Mouse (Mus musculus): ENCODE measurements around the gene Gpx5. TPM values are rescaled to one million over a fixed set of nuclear protein-coding genes. Genes with fewer than 3 reads are reported as not detected.

The Gpx5 gene
- polyA plus RNA-seq, 1 experiment from 2014 or later = not detected

DNA sequence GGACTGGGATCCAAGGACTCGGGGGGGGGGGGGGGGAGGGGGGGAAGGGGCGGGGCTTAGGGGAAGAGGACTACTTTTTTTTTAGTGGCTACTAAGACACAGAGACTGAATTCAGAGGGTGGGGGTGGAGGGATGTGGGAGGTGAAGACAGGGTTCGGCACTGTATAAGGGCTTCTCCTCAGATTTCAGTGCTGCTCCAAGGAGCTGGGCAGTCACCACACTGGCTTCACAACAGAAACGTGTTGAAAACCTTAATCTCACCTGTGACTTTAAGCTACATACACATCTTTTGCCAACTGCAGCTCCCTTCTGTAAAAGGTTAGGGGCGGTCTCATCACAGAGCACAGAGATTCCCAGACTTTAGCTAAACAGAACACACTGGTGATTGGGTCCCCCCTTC lies 20.3 kb upstream of the Gpx5 start:
- ATAC-seq (ENCODE audit: insufficient read depth, low FRiP score) = no peak
- 53% methylated on average over 3 of the region's 5 CpGs for WGBS

DNA sequence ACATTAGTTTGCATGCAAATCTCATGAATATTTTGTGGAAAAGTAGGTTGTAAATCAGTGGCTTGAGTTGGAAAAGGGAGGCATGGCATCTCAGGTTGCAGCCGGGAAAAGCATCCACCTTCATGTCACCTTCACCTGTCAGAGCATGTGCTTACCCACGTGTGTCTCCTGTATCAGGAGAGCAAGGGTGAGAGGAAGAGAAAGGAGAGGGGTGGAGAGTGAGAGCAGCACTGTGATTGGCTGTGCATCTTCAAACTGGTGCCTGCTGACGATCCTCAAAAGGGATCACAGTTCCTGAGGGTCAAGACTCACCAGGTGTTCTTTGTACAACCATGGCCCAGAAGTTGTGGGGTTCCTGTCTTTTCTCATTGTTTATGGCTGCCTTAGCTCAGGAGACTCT lies 19.4 kb upstream of the Gpx5 start, which contains the start of gene Gpx6:
Gene Gpx6 (plus strand): TSS at position 200 of the 400 bp plus-strand sequence.
- no peak within 1 kb of the TSS for H3K27ac ChIP-seq (ENCODE audit: low read length)
- H3K4me3 ChIP-seq (replicated peaks; ENCODE audit: low read length) = no peak within 1 kb of the TSS
- no peak within 1 kb of the TSS for H3K4me2 ChIP-seq (ENCODE audit: low read depth, low read length)
- no peaks in the 10 kb centered on the region for H3K27me3 ChIP-seq (ENCODE audit: control insufficient read depth, insufficient read depth, low read length)
- no peaks in the 10 kb centered on the region for H3K4me1 ChIP-seq (ENCODE audit: control insufficient read depth, insufficient read depth, low read length)
- H3K9ac ChIP-seq (ENCODE audit: low read length) = no peak within 1 kb of the TSS
- H3K36me3 ChIP-seq (ENCODE audit: control insufficient read depth, insufficient read depth, low read length) = no peaks in the 10 kb centered on the region
- H3K9me3 ChIP-seq (replicated peaks; ENCODE audit: control insufficient read depth, low read length) = no peaks in the 10 kb centered on the region
- 22% methylated on average over 3 of the region's 3 CpGs for WGBS
- ATAC-seq (ENCODE audit: insufficient read depth, low FRiP score) = no peak

More for the DNA sequence above, 20.3 kb upstream of the Gpx5 start:
- no peak overlapping the region for H3K4me2 ChIP-seq (ENCODE audit: low read depth, low read length)
- no peak overlapping the region for H3K27ac ChIP-seq (ENCODE audit: low read length)
- no peaks in the 10 kb centered on the region for H3K4me1 ChIP-seq (ENCODE audit: control insufficient read depth, insufficient read depth, low read length)
- H3K4me3 ChIP-seq (replicated peaks; ENCODE audit: low read length) = no peak overlapping the region
- H3K9ac ChIP-seq (ENCODE audit: low read length) = no peak overlapping the region
- H3K27me3 ChIP-seq (ENCODE audit: control insufficient read depth, insufficient read depth, low read length) = no peaks in the 10 kb centered on the region
- no peaks in the 10 kb centered on the region for H3K9me3 ChIP-seq (replicated peaks; ENCODE audit: control insufficient read depth, low read length)
- no peaks in the 10 kb centered on the region for H3K36me3 ChIP-seq (ENCODE audit: control insufficient read depth, insufficient read depth, low read length)

DNA sequence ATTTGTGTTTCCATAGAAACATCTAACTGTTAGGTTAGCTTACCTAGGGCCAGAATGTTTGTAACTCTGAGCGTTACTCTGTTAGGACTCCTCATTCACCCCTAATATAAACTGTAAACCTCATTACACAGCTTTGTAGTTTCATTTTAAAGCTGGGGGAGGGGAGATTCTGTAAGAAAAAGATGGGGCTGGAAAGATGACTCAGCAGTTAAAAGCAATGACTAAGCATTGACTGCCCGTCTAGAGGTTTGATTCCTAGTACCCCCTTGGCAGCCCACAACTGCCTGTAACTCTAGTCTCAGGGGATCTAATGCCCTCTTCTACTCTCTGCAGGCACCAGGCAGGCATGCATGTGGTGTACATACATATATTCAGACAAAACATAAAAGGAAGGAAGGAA lies 17.3 kb upstream of the Gpx5 start:
- Histone ChIP-seq H3K4me1 (ENCODE audit: control insufficient read depth, insufficient read depth, low read length) (no peaks in the 10 kb centered on the region), H3K4me2 (ENCODE audit: low read depth, low read length) (no peak overlapping the region), H3K4me3 (replicated peaks; ENCODE audit: low read length) (no peak overlapping the region), H3K27me3 (ENCODE audit: control insufficient read depth, insufficient read depth, low read length) (no peaks in the 10 kb centered on the region), H3K36me3 (ENCODE audit: control insufficient read depth, insufficient read depth, low read length) (no peaks in the 10 kb centered on the region), H3K9me3 (replicated peaks; ENCODE audit: control insufficient read depth, low read length) (no peaks in the 10 kb centered on the region), H3K9ac (ENCODE audit: low read length) (no peak overlapping the region), H3K27ac (ENCODE audit: low read length) (no peak overlapping the region)
- no peak for ATAC-seq (ENCODE audit: insufficient read depth, low FRiP score)
- WGBS = 55% methylated on average over 2 of the region's 2 CpGs

DNA sequence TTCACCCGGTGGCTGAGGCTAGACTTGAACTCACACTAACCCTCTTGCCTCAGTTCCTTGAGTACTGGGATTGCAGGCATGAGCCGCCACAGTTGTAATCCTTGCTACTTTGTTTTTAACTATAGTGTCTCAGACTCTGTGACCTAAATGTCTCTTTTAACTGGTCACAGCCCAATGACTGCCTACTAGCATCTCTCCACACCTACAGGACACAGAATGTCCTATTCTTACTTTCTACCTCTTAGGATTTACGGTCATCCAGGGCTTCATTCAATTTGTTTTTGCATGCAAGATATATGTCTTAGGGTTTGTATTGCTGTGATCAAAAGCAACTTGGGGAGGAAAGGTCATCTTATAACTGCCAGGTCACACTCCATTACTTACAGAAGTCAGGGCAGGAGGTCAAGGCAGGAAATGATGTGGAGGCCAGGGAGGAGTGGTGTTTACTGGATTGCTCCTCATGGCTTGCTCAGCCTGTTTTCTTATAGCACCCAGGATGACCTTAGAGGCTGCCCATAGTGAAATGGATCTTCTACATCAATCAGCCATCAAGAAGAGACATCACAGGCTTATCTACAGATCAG lies 12.0 kb upstream of the Gpx5 start:
- H3K4me1 ChIP-seq (ENCODE audit: control insufficient read depth, insufficient read depth, low read length) = no peaks in the 10 kb centered on the region
- no peak overlapping the region for H3K27ac ChIP-seq (ENCODE audit: low read length)
- H3K36me3 ChIP-seq (ENCODE audit: control insufficient read depth, insufficient read depth, low read length) = no peaks in the 10 kb centered on the region
- WGBS = 54% methylated on average over 3 of the region's 3 CpGs
- H3K27me3 ChIP-seq (ENCODE audit: control insufficient read depth, insufficient read depth, low read length) = no peaks in the 10 kb centered on the region
- H3K4me2 ChIP-seq (ENCODE audit: low read depth, low read length) = no peak overlapping the region
- H3K4me3 ChIP-seq (replicated peaks; ENCODE audit: low read length) = no peak overlapping the region
- no peaks in the 10 kb centered on the region for H3K9me3 ChIP-seq (replicated peaks; ENCODE audit: control insufficient read depth, low read length)
- no peak overlapping the region for H3K9ac ChIP-seq (ENCODE audit: low read length)
- ATAC-seq (ENCODE audit: insufficient read depth, low FRiP score) = no peak

DNA sequence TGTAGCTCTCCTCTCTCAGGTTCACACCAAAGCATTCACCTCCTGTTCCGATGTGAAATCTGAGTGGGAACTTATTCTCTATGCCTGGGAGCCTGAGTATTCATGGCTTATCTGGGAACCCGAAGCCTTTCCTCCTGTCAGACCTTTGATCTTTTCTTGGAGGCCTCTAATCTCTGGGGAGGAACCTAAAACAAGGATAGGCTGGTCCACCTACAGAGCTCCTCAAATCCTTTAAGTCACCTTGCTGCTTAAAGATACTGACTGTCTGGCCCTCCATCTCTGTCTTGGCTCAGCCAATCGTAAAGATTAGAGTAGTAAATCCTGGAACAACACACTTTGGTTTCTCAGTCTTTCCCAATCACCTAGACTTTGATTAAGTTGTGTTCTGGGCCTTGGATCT lies 6.0 kb upstream of the Gpx5 start:
- no peak overlapping the region for H3K9ac ChIP-seq (ENCODE audit: low read length)
- H3K4me1 ChIP-seq (ENCODE audit: control insufficient read depth, insufficient read depth, low read length) = no peaks in the 10 kb centered on the region
- no peaks in the 10 kb centered on the region for H3K27me3 ChIP-seq (ENCODE audit: control insufficient read depth, insufficient read depth, low read length)
- no peak overlapping the region for H3K4me3 ChIP-seq (replicated peaks; ENCODE audit: low read length)
- no peaks in the 10 kb centered on the region for H3K36me3 ChIP-seq (ENCODE audit: control insufficient read depth, insufficient read depth, low read length)
- H3K4me2 ChIP-seq (ENCODE audit: low read depth, low read length) = no peak overlapping the region
- ATAC-seq (ENCODE audit: insufficient read depth, low FRiP score) = no peak
- no peak overlapping the region for H3K27ac ChIP-seq (ENCODE audit: low read length)
- no peaks in the 10 kb centered on the region for H3K9me3 ChIP-seq (replicated peaks; ENCODE audit: control insufficient read depth, low read length)
- 35% methylated on average over 3 of the region's 3 CpGs for WGBS

DNA sequence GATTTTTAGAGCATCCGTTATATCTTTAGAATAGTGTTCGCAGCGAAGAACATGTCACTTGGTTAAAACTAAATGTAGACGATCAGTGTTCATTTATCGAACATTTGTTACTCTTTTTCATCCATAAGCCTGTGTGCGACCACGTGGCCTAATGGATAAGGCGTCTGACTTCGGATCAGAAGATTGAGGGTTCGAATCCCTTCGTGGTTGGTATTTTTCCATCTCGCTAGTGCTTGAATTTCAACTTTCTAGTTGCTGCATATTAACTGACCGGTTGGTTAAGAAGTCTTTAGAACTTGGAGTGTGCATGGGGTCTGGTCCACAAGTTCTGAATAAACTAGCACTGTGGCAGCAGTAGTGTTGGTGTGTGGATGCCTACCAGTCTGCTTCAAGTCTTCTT lies 13.0 kb downstream of the Gpx5 start:
- Histone ChIP-seq H3K9me3 (replicated peaks; ENCODE audit: control insufficient read depth, low read length) (no peaks in the 10 kb centered on the region), H3K9ac (ENCODE audit: low read length) (peak overlapping the region; percentile 60), H3K4me1 (ENCODE audit: control insufficient read depth, insufficient read depth, low read length) (peaks cover 7% of the 10 kb centered on the region; the same call in 1 of the 2 replicates), H3K27ac (ENCODE audit: low read length) (no peak overlapping the region), H3K27me3 (ENCODE audit: control insufficient read depth, insufficient read depth, low read length) (no peaks in the 10 kb centered on the region), H3K4me3 (replicated peaks; ENCODE audit: low read length) (peak overlapping the region; percentile 61), H3K36me3 (ENCODE audit: control insufficient read depth, insufficient read depth, low read length) (no peaks in the 10 kb centered on the region), H3K4me2 (ENCODE audit: low read depth, low read length) (peak overlapping the region; percentile 64)
- ATAC-seq (ENCODE audit: insufficient read depth, low FRiP score) = peak; percentile 72
- 2% methylated on average over 13 of the region's 13 CpGs for WGBS

DNA sequence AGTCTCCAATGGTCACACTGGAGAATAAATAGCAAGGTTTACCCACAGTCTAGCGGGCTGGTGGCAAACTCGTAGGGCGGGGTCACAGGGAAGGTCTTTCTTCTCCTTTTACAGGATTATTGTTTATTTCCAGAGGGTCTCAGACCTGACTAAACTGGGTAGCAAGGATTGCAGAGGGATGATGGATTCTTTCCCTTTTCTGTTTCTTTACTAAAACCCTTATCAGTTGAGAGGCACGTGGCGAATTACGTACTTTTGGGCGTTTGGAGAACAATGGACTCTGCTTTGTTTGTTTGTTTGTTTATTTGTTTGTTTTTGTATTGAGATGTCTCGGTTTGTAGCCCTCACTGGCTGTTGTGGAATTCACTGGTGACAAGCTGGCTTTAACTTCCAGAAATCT lies 13.5 kb downstream of the Gpx5 start:
- Histone ChIP-seq H3K4me3 (replicated peaks; ENCODE audit: low read length) (peak overlapping the region; percentile 61), H3K9ac (ENCODE audit: low read length) (peak overlapping the region; percentile 60), H3K4me1 (ENCODE audit: control insufficient read depth, insufficient read depth, low read length) (peaks cover 7% of the 10 kb centered on the region; the same call in 1 of the 2 replicates), H3K4me2 (ENCODE audit: low read depth, low read length) (peak overlapping the region; percentile 64), H3K9me3 (replicated peaks; ENCODE audit: control insufficient read depth, low read length) (no peaks in the 10 kb centered on the region), H3K27me3 (ENCODE audit: control insufficient read depth, insufficient read depth, low read length) (no peaks in the 10 kb centered on the region), H3K27ac (ENCODE audit: low read length) (no peak overlapping the region), H3K36me3 (ENCODE audit: control insufficient read depth, insufficient read depth, low read length) (no peaks in the 10 kb centered on the region)
- no peak for ATAC-seq (ENCODE audit: insufficient read depth, low FRiP score)
- 6% methylated on average over 8 of the region's 8 CpGs for WGBS

DNA sequence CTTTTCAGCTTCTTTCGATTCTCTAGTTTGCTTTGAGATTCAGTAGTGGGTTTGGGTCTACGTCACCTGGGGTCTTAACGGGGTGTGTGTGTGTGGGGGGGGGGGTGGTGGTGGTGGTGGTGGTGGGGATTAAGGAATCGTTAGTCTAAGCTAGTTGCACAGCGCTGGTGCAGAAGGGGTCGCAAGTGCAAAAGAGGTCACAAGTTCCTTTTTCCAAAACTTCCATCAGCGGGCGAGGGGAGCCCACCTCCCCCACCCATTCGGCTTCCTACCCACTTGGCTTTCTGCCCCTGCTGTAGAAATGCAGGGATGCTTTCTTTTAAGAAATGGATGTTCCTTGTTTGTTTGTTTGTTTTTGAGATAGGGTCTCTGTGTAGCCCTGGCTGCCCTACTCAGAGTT lies 16.0 kb downstream of the Gpx5 start:
- WGBS = 2% methylated on average over 9 of the region's 9 CpGs
- peak overlapping the region; percentile 60 for H3K9ac ChIP-seq (ENCODE audit: low read length)

DNA sequence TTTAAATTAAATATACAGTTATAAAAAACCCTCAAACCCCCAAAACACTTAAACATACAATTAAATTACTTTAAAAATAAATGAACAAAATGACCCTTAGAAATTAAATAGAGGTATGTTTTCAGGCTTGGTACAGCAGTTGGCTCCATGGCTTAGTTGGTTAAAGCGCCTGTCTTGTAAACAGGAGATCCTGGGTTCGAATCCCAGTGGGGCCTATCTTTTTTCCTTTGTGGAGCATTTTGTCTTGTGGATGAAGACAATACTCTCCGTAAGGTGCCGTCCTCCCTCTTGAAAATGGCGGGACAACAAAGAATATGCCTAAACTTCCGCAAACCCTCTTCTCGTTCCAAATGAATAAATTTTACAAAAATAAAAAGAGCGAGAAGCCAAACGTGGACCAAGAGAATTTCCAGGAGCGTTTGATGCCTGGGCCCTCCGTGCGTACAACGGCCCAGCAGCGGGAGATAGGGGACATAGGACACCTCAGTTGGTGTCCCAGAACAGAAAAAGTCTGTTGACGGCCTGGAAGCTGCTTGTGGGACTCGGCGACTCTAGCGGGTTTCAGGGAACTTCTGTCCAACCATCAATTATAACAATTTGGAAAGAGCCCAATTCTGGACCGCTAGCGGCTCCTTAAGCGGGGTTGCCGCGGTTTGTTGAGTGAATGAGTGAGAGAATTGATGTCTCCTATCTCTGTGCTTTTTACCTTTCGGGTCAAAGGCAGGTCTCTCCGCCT lies 16.5 kb downstream of the Gpx5 start:
- Histone ChIP-seq H3K4me3 (replicated peaks; ENCODE audit: low read length) (peak overlapping the region; percentile 63), H3K27me3 (ENCODE audit: control insufficient read depth, insufficient read depth, low read length) (no peaks in the 10 kb centered on the region), H3K4me2 (ENCODE audit: low read depth, low read length) (peak overlapping the region; percentile 90), H3K9ac (ENCODE audit: low read length) (peak overlapping the region; percentile 60), H3K9me3 (replicated peaks; ENCODE audit: control insufficient read depth, low read length) (no peaks in the 10 kb centered on the region), H3K27ac (ENCODE audit: low read length) (no peak overlapping the region), H3K4me1 (ENCODE audit: control insufficient read depth, insufficient read depth, low read length) (peaks cover 7% of the 10 kb centered on the region; the same call in 1 of the 2 replicates), H3K36me3 (ENCODE audit: control insufficient read depth, insufficient read depth, low read length) (no peaks in the 10 kb centered on the region)
- peak; percentile 66 for ATAC-seq (ENCODE audit: insufficient read depth, low FRiP score)
- WGBS = under 1% methylated on average over 25 of the region's 25 CpGs

More for the DNA sequence above, 16.0 kb downstream of the Gpx5 start:
- Histone ChIP-seq H3K27ac (ENCODE audit: low read length) (no peak overlapping the region), H3K9me3 (replicated peaks; ENCODE audit: control insufficient read depth, low read length) (no peaks in the 10 kb centered on the region), H3K4me3 (replicated peaks; ENCODE audit: low read length) (peak overlapping the region; percentile 63), H3K36me3 (ENCODE audit: control insufficient read depth, insufficient read depth, low read length) (no peaks in the 10 kb centered on the region), H3K4me1 (ENCODE audit: control insufficient read depth, insufficient read depth, low read length) (peaks cover 7% of the 10 kb centered on the region; the same call in 1 of the 2 replicates), H3K4me2 (ENCODE audit: low read depth, low read length) (peak overlapping the region; percentile 90), H3K27me3 (ENCODE audit: control insufficient read depth, insufficient read depth, low read length) (no peaks in the 10 kb centered on the region)
- ATAC-seq (ENCODE audit: insufficient read depth, low FRiP score) = no peak
